Mouse (Mus musculus): ENCODE data around the gene Sh3pxd2a. TPM values are rescaled to one million over a fixed set of nuclear protein-coding genes. Genes with fewer than 3 reads are reported as not detected.
A peak's percentile ranks its signal among the peaks of the same experiment; 100 is the strongest.

The Sh3pxd2a gene
- total RNA-seq, 2 experiments from 2014 or later = 1.3 to 1.4 TPM

DNA sequence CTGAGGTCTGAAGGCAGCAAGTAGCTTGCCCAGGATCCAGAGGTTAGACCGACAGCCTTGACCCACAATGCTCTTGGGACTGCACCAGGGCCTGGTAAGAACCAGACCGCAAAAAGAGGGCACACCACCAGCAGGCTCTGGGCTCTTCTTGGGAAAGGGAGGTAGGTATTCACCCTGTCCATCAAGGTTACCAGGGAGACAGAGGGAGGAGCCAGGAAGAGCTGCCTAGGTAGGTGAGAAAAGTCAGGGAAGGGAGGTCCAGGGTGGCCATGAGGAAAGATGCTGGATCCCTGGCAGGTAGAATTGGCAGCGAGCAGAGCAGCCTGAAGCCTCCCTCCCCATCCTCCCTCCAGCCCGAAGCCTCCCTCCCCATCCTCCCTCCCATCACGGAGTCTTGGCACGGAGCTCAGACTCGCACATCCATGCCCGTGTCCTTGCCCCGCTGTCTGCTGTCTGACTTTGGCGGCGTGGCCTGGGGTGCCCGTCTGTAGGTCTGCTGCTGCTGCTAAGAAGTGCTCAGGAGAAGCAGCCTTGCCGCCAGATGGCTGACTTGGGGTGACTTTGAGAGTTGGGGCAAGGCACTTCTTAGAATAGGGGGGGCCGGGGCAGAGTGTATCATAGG lies 115.7 kb downstream of the Sh3pxd2a start:
- ATAC-seq (ENCODE audit: poor library complexity, severe bottlenecking) = no peak

DNA sequence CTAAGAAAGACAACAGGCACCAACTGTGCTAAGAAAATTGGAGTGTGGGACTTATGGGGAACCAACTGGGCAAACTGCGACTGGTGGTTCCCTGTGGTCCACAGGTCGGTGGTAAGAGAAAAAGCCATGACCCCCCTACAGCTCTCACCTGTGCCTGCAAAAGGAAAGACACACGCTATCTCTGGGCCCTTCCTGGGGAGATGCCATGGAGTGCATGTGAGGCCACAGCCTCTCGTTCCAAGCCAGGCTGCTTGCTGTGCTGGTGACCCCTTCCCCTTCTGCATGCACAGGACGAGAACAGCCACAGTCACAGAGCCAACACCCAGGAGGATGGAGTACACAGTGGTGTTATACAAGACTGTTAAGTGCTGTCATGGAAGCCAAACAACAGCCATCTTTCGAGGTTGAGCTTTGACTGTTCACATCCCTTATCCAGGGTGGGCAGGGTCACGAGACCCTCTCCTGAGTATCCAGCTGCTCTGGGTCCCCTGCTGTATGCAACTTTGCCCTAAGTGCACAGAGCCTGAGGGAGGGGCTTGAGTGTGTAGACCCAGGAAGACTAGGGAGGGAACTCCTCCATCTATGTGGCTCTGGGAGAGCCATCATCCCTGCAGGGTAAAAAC lies 117.1 kb downstream of the Sh3pxd2a start:
- no peak for ATAC-seq (ENCODE audit: poor library complexity, severe bottlenecking)

DNA sequence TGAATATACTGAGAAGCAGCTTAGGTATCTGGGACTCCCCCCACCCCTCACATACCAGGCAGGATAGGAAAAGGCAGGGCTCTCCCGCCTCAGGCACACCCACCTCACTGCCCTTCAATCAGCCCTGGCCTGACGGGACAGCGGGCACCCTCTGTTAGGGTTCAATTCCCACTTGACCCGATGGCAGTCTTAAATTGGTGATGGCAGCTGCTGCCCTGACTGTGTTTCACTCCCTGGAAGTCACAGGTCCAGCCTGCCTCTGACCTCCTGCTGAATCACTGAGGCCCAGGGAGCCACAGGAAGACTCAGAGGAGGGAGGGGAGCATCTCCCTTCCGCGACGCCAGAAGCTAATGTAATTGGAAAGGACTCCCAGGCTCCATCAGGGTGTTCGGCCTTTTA lies 117.6 kb downstream of the Sh3pxd2a start:
- ATAC-seq (ENCODE audit: poor library complexity, severe bottlenecking) = no peak

DNA sequence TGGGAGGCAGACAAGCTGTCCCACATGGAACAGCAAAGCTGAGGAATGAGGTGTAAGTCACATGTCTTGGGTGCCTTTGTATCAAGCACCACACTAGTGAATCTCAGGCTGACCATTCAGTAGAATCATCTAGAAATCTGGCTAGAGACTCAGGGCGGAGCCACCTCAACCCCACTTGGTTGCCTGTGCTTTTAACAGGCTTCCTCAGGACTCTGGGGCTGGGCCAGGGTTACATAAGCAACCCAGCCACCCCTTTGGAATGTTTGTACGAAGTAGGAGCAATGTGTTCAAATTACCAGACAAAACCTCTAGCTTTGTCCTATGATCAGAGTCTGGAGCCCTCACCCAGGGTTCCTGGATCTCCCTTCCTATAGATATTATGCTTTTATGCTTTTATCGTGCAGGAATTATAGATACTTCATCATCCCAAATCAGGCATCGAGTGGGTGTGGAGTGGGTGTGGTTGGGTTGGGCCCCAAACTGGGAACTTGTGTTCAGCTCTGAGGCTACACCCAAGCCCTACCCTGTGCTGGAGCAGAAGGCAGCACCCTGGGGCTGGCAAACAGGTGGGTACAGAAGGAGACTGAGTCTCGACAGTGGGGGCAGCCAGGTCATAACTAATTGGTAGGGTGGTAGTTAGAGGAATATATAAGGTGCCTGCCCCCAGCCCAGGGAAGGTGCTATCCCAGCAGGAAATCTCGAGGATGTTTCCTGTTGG lies 118.2 kb downstream of the Sh3pxd2a start:
- ATAC-seq (ENCODE audit: poor library complexity, severe bottlenecking) = no peak

DNA sequence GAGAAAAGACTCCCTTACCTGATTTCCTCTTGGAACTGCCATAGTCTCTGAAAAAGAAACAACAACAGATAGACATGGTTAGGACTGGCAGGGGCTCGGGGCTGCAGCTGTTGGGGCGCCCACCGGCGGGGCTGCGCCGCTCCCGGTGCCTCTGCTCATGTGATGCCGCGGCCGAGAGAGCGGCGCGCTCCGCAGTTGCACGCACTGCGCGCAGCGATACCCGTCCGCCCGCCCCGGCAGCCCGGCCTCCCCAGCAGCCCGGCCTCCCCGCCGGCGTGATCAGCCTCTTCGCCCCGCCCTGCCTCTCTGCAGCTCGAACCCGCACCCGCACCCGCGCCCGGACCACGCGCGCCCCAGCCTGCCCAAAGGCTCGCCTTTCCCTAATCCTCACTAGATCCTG lies 120.8 kb downstream of the Sh3pxd2a start:
- ATAC-seq (ENCODE audit: poor library complexity, severe bottlenecking) = no peak

DNA sequence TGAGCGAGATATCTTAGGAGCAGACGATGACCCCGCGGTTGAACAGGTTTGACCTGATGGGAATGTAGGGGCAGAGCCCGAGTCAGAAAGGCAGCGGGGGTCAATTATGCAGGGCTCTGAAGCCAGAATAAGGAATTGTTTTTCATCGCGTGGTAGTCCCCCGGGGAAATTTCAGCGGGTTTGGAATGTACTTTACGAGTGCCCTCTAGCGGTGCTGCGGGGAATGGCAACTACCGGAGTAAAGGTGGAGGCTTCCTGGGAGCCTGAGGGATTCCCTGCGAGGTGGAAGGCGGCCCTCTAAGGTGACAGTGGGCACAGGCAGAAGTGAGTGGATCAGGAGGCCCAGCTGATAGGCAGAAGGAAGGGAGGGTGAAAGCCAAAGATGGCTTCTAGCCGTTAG lies 125.0 kb downstream of the Sh3pxd2a start:
- ATAC-seq (ENCODE audit: poor library complexity, severe bottlenecking) = peak; percentile 51; the same call in 1 of the 2 replicates

DNA sequence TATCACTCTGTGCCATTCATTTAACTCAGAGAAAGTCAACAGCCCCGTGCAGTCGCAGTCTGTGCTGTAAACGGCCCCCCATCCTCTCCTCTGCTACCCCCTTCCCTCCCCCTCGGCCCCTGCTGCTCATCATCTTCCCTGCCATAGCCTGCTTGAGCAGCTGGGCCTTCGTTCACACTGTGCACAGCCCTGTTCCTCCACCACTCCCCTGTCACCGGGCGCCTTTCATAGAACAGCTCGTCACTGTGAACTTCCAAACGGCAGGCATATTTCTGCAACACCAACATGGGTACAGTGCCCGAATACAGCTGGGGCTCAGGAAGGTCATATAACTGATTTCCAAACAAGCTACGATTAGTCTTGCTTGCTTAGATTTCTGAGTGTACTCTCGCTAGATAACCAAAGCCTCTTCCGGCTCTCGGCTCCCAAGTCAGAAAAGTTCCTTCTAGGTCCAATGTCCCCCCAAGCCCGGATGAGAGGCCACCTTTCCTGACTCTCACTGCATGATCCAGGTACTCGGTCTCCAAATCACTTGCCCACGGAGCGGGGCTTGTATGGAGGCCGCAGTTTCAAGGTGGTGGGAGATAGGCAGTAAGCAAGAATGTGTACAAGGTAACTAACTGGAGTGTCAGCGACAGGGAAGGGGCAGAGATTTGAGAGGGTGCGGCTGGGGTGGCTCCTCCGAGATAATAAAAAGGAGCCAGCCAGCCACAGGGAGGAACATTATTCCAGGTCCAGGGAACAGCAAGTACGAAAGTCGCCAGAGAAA lies 125.6 kb downstream of the Sh3pxd2a start:
- no peak for ATAC-seq (ENCODE audit: poor library complexity, severe bottlenecking)

DNA sequence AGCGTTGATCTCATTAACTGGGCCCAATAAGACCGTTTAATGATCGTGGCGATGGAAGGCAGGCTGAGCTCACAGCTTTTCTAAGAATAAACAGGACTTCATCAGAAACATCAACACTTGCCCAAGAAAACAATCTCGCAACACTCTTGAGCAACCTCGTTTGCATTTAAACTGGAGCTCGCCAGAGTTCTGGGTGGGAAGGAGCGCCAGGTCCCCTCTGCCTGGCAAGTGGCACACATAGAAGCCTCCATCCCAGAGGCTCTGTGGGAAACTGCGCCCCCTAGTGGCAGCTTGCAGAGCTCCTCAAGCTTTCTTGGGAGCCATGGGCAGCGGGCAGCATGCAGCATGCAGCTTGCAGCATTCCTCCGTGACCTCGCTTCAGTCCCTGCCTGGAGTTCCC lies 126.5 kb downstream of the Sh3pxd2a start:
- peak; percentile 57; the same call in 1 of the 2 replicates for ATAC-seq (ENCODE audit: poor library complexity, severe bottlenecking)

DNA sequence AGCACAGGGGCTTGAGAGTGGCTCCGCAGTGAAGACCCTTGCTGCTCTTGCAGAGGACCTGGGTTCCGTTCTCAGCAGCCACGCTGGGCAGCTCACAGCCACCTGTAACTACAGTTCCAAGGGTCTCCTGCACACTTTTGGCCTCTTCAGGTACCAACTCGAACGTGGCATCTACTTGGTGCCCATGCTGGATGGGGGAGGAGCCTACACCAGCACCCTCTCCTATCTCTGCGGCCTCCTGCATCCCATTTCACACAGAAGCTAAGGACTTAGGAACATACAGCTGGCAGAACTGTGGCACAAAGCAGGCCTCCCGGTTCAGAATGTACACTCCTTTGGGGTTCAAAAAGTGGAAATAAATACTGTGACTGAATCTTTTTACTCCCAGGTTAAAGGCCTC lies 127.0 kb downstream of the Sh3pxd2a start:
- no peak for ATAC-seq (ENCODE audit: poor library complexity, severe bottlenecking)

DNA sequence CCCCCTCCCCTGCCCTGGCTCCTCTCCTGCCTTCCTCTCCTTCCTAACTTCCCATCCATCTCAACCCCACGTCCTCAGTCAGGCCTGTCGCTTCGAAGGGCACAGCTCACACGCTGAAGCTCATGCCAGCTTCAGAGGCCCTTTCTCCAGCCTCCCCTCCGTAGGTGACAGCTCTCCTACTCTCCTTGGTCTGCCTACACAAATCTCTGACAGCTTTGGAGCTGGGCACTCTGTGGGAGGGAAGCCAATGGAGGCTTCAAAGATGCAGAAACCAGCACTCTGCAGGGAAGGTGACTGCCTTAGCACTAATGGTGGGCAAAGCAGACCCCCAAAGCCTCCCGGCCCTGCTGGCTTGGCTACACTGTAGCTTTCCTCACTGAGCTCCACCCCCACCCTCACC lies 128.9 kb downstream of the Sh3pxd2a start:
- ATAC-seq (ENCODE audit: poor library complexity, severe bottlenecking) = no peak

DNA sequence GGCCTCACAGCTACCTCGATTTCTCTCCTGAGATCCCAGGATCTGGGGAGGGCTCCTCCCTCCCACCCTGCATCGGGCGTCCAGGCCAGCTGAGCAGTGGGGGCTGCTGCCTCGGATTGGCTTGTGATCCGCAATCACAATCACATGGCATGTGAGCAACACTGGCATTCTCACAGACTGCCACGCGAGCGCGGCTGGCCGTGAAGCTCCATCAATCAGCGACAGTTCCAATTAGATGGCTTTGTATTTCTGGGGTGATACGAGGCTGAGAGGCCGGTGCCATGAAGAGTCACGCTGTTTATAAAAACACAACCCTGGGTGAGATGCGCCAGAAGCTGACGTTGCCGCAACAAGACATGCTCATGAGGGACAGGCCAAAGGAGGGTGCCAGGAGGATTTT lies 129.5 kb downstream of the Sh3pxd2a start:
- no peak for ATAC-seq (ENCODE audit: poor library complexity, severe bottlenecking)

DNA sequence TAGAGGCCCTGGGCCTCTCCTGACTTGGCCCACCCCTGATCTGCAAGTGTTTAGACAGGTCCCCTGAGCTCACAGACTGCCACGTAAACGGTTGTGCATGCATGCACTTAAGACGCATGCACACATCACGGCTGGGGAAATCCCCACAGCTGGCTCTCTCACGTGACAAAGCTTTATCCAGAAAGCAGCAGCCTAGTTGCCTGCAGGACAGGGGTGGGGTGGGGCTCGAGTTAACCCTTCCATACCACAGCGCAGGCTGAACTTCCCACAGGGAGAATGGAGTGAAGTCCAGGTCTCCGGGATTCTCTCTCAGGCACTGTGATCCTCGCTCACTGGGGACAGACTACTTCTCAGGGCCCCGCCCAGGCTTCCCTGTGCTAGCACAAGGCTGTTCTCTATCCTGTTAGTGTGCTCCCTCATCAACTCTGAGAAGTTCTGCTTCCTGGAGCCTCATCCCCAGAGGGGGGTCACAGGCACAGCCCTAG lies 133.4 kb downstream of the Sh3pxd2a start:
- ATAC-seq (ENCODE audit: poor library complexity, severe bottlenecking) = no peak

DNA sequence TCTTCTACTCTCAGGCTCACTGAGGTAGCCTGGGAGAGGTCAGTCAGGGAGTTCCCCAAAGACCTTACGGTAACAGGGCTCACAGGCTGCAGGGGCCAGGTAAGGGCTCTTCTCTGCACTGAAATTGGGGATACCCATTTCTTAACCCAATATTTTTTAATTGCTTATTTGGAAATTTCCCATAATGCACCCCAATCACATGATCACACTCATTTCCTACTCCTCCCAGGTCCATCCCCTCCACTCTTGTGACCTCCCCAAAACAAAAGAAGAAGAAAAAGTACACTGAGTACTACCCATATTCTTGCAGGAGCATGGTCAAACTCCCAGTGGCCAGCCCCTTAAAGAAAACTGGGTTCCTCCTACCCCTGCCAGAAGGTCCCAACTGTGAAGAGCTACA lies 135.1 kb downstream of the Sh3pxd2a start:
- ATAC-seq (ENCODE audit: poor library complexity, severe bottlenecking) = no peak

DNA sequence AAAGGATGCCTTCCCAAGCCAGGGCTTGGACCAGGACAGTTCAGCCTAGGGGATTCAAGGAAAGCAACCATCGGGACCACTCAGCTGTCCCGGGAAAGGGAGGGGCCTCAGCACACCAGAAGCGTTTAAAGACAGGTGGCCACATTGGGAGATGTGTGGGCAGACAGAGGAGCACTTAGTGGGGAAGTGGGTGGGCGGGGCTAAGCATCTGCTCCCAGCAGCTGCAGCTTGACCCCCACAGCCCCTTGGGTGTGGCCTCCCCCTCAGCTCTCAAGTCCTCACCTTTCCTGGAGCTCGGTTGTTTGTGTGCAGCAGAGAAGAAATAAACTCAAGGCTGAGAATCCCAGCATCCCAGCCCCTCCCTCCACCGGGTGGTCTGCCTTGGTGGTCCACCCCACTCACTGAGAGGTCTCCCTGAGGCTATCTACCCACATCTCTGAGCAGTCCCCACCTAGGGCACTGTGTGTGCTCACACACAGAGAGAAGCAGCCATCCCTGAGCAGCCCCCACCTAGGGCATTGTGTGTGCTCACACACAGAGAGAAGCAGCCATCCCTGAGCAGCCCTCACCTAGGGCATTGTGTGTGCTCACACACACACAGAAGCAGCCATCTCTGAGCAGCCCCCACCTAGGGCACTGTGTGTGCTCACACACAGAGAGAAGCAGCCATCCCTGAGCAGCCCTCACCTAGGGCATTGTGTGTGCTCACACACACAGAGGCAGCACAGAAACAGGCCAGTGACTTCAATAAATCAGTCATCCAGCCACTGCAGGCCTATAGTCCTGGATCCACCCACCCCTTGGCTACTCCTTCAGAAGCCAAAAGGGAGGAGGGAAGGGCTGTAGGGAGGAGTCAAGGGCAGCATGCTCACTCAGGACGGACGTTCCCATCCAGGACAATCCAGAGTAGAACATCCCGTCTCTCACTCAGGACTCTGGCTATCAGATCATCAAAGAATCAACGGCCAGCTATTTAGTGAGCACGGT lies 136.0 kb downstream of the Sh3pxd2a start:
- ATAC-seq (ENCODE audit: poor library complexity, severe bottlenecking) = no peak

DNA sequence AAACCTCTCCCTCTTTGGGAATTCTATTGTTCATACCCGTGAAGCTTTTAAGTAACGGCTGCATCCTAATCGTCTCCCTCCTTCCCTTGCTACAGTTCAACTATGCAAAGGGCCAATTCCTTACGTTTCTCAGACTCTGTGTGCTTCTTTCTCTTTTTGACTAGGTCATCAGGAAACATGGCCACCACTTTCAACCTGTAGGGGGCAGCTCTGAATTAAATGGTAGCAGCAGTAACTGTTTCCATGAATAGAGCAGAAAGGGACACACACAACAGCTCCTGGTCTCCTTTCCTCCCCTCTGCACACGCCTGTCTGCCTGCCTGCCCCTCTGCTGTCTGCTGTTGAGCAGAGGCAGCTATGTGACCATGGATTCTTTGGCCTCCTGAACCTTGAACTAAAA lies 138.3 kb downstream of the Sh3pxd2a start:
- ATAC-seq (ENCODE audit: poor library complexity, severe bottlenecking) = no peak

DNA sequence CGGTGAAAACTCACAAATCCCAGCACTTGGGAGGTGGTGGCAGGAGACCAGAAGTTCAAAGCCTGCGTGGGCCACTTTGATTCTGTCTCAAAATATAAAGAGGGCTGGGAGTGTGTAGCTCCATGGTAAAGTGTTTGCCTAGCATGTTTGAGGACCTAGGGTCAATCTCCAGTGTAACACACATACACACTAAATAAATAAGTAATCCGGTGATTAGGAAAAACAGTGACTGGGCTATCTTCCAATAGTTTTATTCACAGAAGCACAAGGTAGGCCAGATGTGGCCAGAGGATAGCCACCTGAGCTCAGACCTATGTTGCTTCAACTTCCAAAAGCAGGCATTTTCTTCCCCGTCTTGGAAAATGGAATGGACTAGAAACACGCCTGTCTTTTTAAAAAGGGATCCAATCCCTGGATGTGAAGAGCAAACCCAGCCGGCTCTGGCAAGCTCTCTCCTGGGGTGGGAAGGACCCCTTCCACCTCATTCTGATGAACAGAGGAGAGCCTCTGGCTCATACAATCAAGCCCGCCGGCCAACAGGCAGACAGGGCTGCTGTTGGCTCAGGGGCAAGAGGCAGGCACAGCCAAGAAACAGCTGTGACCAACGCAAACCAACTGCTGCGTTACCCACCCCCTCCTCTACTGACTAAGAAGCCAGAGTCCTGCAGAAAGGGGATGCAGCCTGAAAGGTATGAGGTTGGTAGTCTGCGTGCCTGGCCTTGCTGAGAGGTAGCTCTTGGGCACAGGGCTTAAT lies 140.9 kb downstream of the Sh3pxd2a start:
- ATAC-seq (ENCODE audit: poor library complexity, severe bottlenecking) = no peak

DNA sequence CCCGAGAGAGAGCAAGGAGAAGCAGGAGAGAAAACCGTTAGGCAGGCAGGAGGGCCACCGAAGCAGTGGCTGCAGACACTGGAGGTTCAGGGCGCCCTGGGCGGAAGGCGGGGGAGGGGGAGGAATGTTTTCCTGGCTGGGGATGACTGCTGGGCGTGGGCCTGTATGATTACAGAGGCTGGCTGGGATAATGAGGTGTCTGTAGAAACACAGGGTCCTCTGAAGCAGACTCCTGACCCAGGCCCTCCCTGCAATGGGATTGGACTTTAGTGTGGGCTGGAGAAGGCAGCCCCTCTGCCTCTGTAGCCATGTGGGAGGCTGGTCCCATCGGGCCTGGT lies 143.9 kb downstream of the Sh3pxd2a start:
- ATAC-seq (ENCODE audit: poor library complexity, severe bottlenecking) = no peak

DNA sequence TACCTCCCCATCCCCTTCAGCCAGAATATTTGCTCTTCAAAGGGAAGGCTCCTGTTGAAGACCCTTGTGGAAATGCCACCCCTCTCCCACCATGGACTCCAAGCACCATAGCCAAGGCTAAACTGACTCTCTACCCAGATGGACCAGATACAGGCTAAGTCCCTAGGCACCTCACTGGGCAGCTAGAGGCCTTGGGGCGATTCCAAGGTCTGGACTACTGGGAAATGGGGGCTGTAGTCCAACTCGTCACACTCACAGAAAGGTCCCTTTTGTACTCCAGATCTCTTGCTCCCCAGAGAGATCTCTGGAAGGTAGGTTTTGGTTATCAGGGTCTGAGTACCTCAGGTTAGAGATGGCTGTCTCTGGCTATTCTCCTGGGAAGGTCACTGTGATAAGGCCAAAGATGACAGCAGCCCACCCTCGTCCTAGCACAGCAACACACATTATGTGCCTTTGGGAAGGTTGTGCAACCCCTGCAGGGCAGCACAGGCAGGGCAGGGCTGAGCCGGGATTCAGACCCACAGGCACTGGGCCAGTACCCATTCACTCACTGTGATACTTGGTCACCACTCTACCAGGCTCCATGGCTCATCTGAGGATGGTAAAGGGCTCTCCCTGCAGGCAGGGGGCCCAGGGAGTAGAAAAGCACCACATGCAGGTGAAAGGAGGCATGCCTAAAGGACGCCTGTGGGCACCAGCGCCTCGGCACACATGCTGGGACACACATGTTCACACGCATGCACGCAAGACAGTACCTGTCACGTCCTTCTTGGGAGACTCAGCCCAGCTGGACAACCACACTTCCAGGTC lies 144.5 kb downstream of the Sh3pxd2a start:
- no peak for ATAC-seq (ENCODE audit: poor library complexity, severe bottlenecking)

DNA sequence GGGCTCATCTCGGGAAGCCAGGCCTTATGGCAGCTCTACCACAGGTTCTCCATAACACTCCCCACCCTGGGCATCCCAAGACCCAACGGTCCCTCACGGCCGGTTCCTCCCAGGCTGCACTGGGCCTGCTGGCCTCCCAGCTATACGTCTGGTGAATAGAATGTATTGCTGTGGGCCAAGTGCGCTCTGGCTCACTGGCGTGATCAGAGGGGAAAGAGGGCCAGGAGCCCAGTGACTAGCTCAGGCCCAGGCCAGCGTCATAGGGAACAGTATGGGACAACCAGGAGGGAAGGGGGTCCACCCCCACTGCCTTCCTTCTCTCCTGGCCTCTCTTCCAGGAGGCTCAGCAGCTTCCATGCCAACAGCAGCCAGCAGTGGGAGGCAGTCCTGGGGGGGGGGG lies 145.1 kb downstream of the Sh3pxd2a start:
- ATAC-seq (ENCODE audit: poor library complexity, severe bottlenecking) = no peak
